Mouse (Mus musculus): ENCODE measurements around the gene Strn3.

GRCm38 (mm10) chr12:51734605-51735211 is 43.0 kb upstream of the Strn3 start:
- TF ChIP-seq CTCF (IDR thresholded peaks at IDR 0.05; ENCODE audit: low read depth, low read length) (no peak), POLR2A (IDR thresholded peaks at IDR 0.05; ENCODE audit: insufficient read depth, low read length) (no peak), EP300 (IDR thresholded peaks at IDR 0.05; ENCODE audit: insufficient read depth, low read depth, low read length) (no peak)

Measured in ES-Bruce4 (cell line).